Mouse (Mus musculus) testis, postnatal 10 days (tissue): Measurements from ENCODE around the gene Ankrd17.

Experiments
- DNase-seq: peaks from one replicate; pipeline ENCODE4 v3.0.0; 2021; ENCODE audit warnings: low spot score

Ankrd17 gene

DNA sequence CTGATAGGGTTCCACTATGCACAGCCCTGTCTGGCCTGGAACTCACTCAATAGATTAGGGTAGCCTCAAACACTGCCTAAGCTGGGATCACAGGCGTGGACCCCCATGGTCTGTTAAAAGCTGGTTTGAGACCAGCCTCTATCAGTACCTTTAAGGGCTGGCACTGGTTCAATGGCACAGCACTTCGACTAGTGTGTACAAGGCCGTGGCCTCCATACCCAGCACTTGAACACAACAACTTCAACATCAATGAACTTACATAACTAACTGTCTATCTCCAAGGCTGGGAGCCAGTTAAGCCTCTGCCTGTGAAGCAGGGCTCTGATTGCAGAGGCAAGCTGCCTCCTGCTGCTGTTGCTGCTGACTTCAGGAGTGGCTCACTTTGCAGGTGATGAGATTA, 148.6 kb downstream of the Ankrd17 start:
- no peak for DNase-seq

DNA sequence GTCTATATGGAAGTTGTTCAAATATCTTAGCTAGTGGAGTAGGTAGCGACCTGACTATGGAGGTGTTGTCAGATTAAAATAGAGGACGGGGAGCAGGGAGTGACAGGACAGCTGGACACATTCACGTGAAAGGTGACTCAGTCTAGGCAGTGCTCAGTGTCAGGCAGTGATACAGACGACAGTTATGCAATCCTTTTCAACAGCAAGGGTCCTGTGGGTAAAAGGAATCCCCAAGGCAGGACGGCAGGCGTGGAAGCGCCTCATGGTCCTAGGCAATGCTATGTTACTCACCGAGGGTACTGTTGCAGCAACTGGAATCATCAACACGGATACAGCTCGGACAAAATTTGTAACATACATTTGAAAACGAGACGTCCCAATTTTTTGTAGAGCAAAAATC, 149.2 kb downstream of the Ankrd17 start:
- DNase-seq = no peak

DNA sequence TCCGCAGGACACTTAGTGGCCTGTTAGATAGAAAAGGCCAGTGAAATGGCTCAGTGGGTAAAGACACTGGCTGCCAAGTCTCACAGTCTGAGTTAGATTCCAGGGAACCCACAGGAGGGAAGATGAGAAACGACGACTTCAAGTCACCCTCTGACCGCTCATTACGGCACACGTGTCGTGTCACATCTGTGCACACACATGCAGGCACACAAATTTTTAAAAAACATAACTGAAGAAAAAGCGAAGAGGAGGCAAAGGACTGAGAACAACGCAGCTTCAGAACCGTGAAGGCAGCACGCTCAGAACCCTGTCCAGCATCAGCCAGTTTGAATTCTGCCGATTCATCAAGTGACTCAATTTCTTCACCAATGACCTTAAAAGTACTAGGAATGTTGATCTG, 153.0 kb downstream of the Ankrd17 start:
- DNase-seq = no peak

DNA sequence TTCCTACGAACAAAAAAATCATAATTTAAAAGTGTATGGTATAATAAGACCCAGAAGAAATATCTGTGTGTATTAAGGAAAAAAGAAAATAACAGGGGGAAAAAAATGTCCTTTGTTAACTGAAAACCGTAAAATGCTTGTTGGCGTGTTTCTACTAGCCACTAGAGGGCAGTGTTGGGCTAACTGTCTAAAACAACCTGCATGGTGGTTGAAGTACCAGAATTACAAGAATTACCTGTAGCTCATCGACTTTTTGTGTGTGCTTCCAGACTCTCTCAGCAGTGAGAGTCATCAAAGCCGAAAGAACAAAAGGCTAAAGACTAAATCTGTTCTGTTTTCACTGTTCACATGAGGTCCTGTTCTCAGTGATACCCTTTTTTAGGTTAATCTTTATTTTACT, 163.2 kb downstream of the Ankrd17 start:
- no peak for DNase-seq

DNA sequence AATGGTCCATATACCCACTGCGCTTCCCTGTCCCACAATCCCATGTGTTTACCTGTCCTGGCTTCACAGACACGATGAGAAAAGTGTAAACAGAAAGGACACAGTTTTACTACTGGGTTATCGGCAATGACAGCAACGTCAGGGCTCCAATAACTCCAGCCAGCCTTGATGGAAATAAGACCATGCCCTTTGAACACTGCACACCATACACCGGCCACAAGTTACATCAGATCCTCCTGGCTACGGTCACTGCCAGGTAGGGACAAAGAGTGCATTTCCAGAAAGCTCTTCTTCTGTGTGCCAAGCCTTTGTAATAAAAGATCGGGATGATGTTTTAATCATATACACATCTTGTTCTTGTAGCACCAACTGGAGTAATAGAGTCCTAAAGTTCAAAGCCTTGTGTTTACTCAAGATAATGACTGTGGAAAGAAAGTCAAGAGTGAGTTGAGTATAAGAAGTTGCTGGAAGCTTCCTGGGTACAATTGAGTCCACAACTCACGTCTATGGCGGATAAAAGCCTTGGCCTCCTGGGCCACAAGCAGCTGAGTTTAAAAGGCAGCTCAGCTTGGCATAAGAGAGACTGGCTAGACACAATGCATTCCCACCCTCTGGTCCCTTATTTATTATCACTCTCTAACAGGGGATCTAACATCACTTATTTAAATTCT, 163.8 kb downstream of the Ankrd17 start:
- DNase-seq = no peak

DNA sequence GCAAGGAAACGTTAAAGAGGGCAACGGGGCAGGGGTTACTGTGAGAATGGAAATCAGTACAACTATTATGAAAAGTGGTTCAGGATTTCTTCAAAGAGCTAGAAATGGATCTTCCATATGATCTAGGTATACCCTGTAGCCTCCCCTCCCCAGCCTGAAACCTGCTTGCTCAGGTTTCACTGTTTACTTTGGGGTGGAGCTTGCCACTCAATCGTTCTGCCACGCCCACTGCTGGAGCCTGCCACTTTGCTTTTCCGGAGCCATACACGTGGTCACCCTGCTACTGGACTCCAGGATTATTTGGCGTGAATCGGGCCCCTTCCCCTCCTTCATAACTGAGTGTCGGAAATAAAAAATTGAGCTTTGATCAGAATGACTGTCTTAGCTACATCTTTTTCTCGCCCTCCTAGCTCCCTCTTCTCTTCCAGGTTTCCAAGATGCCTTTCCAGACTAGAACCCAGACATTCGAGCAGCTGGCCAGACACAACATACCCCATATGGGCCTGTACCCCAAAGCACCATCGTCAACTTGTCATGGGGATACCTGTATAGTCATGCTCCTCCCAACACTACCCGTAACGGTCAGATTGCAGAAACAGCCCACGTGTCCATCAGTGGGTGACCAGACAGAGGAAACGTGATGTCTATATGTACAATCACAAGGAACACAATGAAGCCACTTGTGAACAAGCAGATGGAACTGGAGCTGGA, 166.3 kb downstream of the Ankrd17 start:
- DNase-seq = no peak

DNA sequence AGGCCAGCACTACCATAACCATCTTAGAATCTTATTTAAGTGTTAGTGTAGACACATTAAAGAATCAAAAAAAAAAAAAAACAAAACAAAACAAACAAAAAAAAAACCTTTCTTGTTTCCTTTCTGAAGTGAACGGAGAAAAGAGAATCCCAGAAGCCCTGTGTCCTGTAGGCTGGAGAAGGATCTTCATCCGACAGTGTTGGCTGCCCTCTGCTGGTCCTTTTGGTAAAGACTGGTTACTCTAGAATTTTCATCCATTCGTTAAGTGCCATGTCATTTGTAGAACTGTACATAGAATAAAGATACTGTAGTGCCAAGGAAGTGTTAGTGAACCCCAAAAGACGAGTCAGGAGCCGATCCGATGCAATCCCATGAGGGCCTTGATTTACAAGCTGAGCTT, 171.5 kb downstream of the Ankrd17 start:
- DNase-seq = peak; percentile 83

DNA sequence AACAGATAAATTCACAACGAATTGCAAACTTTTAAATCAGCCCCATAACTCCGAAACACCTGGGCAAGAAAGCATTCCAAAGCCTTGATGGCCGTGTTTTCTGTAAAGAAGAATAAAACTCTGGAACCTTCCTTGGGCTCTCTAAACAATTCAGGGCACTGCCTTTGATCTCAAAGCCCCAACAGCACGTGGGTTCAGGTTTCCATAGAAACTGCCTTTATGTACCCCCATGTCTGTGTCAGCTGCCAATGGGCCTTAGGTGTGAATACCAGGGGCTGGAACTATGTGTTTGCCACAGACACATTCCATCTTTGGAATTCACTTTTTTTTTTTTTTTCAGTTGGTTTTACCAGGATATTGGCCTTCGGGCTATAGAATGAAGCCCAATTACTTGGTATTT, 183.6 kb downstream of the Ankrd17 start:
- DNase-seq = no peak

DNA sequence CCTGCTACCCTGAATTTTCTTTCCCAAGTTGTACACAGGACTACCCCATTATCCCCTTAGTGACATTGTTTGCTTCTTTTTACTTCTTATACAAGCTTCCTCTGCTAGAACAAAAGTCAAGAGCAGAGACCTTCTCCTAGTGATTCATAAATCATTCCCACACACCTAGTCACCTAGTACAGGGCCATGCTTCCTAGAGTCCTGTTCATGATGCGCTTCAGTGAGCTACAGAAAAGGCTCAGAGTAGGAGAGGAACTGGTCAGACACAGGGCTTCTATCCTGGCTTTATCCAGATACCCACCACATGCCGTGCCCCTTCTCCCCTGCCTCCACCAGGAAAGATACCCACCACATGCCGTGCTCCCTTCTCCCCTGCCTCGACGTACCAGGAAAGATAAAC, 187.3 kb downstream of the Ankrd17 start:
- no peak for DNase-seq

DNA sequence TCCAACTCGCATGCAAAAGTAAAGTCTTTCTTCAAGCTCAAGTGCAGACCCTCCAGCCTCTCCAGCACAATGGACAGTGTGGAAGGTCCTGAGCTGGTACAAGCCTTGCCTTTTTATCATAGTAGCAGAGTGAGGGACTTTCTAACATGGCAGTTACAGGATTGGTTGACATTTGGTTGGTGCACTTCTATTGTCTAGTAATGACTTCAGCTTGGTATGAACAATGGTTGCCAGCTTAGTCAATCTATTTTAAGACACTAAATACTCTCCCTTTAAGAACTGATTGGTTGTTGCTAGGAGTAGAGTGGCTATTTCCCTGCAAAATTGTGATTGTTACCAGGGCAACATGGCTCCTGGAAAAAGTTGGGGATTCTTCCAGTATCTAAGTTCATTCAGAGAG, 188.3 kb downstream of the Ankrd17 start:
- DNase-seq = no peak
